Mouse (Mus musculus) neural tube, embryonic 15.5 days (tissue): ENCODE results near the gene Adamts16. TPM values are rescaled to one million over a fixed set of nuclear protein-coding genes. Genes with fewer than 3 reads are reported as not detected.
"Not testable (repeated sequence)": the region's sequence is repeated elsewhere in the genome, so short reads cannot be mapped to it uniquely, and the experiment has no call there.

Experiments used
- ATAC-seq: fragments of 200-750 bp; cut with Nextera tagmentation; 2 replicates; pipeline ENCODE4 v1.8.0; 2017; ENCODE audit warnings: mild to moderate bottlenecking, moderate TSS enrichment, moderate library complexity; ENCODE audit not compliant: low FRiP score
- H3K27ac ChIP-seq: fragments of 300-500 bp; sonication (generic); replicated peaks from 2 replicates; pipeline ENCODE4 v1.5.1; 2015; ENCODE audit warnings: mild to moderate bottlenecking, inconsistent platforms
- H3K27me3 ChIP-seq: fragments of 300-500 bp; sonication (generic); replicated peaks from 2 replicates; pipeline ENCODE4 v1.6.1; 2015; ENCODE audit warnings: inconsistent platforms
- H3K36me3 ChIP-seq: fragments of 300-500 bp; sonication (generic); 2 replicates; pipeline ENCODE4 v1.6.1; 2015; ENCODE audit warnings: inconsistent platforms
- H3K4me1 ChIP-seq: fragments of 300-500 bp; sonication (generic); 2 replicates; pipeline ENCODE4 v1.6.1; 2015; ENCODE audit warnings: inconsistent platforms
- H3K4me2 ChIP-seq: fragments of 300-500 bp; sonication (generic); 2 replicates; pipeline ENCODE4 v1.6.1; 2015; ENCODE audit warnings: inconsistent platforms, mild to moderate bottlenecking, moderate library complexity
- H3K4me3 ChIP-seq: fragments of 300-500 bp; sonication (generic); replicated peaks from 2 replicates; pipeline ENCODE4 v1.5.1; 2015; ENCODE audit warnings: mild to moderate bottlenecking, inconsistent platforms
- H3K9ac ChIP-seq: fragments of 300-500 bp; sonication (generic); replicated peaks from 2 replicates; pipeline ENCODE4 v1.6.1; 2015; ENCODE audit warnings: mild to moderate bottlenecking, inconsistent platforms
- H3K9me3 ChIP-seq: fragments of 300-500 bp; sonication (generic); replicated peaks from 2 replicates; pipeline ENCODE4 v1.6.1; 2016; ENCODE audit warnings: inconsistent platforms
- WGBS: fragments of 180-500 bp; shearing (Covaris S2); methylation state at CpG from one replicate; pipeline ENCODE4 v1.1.7; 2015; ENCODE audit warnings: mixed read lengths; 5-methylcytosine and 5-hydroxymethylcytosine counted together
- polyA plus RNA-seq: library from polyadenylated mRNA; unstranded; fragments of >200 nt; fragmentation: Nextera tagmentation; extraction: Ambion mirVana; gene quantifications from 2 replicates; pipeline ENCODE4 v1.2.1, GENCODE M21; 2015

The Adamts16 gene
- polyA plus RNA-seq = 6.3 and 7.0 TPM in 2 replicates

DNA sequence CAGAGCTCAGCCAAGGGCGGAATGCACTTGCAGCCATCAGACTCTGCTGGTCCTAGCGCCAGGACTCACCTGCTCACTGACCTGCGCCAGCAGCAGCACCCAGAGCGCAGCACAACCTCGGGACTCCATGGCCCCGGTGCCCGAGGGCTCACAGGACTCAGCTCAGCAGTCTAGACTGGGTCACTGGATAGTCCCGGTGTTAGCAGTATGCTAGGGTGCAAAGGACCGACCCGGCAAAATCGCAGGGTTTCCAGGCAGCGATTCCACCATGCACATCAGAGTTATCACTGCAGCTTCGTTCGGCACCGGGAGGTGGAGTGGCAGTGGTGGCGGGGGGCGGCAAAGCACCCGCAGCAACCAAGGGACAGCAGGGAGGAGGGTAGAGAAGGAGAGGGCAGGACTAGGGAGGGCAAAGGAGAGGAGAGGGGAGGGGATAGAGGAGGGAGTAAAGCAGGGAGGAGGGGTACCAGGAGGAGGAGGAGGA is at the start of gene Adamts16:
Gene Adamts16 (minus strand): TSS at position 391 of the 484 bp plus-strand sequence.
- H3K27me3 ChIP-seq = peaks cover 21% of the 10 kb centered on the region
- H3K9me3 ChIP-seq = no peaks in the 10 kb centered on the region
- WGBS = 2% methylated on average over 18 of the region's 18 CpGs
- peak; percentile 77 for ATAC-seq
- peak within 1 kb of the TSS; percentile 51 for H3K4me3 ChIP-seq
- peak within 1 kb of the TSS; percentile 86 for H3K4me2 ChIP-seq
- peak within 1 kb of the TSS; percentile 66 for H3K27ac ChIP-seq
- H3K4me1 ChIP-seq = peaks cover 30% of the 10 kb centered on the region; the same call in 1 of the 2 replicates
- H3K36me3 ChIP-seq = no peaks in the 10 kb centered on the region
- peak within 1 kb of the TSS; percentile 61 for H3K9ac ChIP-seq

GRCm38 (mm10) chr13:70887136-70887535 is 45.5 kb upstream of the Adamts16 start:
- Histone ChIP-seq H3K4me3 (no peak overlapping the region), H3K4me1 (peaks cover 6% of the 10 kb centered on the region; the same call in 1 of the 2 replicates), H3K27me3 (no peaks in the 10 kb centered on the region), H3K9me3 (no peaks in the 10 kb centered on the region), H3K9ac (no peak overlapping the region), H3K27ac (no peak overlapping the region), H3K4me2 (no peak overlapping the region), H3K36me3 (no peaks in the 10 kb centered on the region)
- WGBS = 94% methylated on average over 1 of the region's 1 CpGs
- no peak for ATAC-seq

GRCm38 (mm10) chr13:70885006-70885405 is 43.4 kb upstream of the Adamts16 start:
- no peak overlapping the region for H3K27ac ChIP-seq
- no peak for ATAC-seq

GRCm38 (mm10) chr13:70883891-70884890 is 42.6 kb upstream of the Adamts16 start:
- ATAC-seq = peak; percentile 72
- Histone ChIP-seq H3K27ac (peak overlapping the region; percentile 63; the same call in 1 of the 2 replicates), H3K27me3 (no peaks in the 10 kb centered on the region), H3K4me2 (no peak overlapping the region), H3K4me3 (no peak overlapping the region), H3K4me1 (peaks cover 6% of the 10 kb centered on the region; the same call in 1 of the 2 replicates), H3K9ac (no peak overlapping the region), H3K36me3 (no peaks in the 10 kb centered on the region), H3K9me3 (no peaks in the 10 kb centered on the region)
- 49% methylated on average over 12 of the region's 12 CpGs for WGBS

More at GRCm38 (mm10) chr13:70885006-70885405, 43.4 kb upstream of the Adamts16 start:
- H3K36me3 ChIP-seq = no peaks in the 10 kb centered on the region
- no peaks in the 10 kb centered on the region for H3K9me3 ChIP-seq
- H3K9ac ChIP-seq = no peak overlapping the region
- H3K4me3 ChIP-seq = no peak overlapping the region
- peaks cover 6% of the 10 kb centered on the region; the same call in 1 of the 2 replicates for H3K4me1 ChIP-seq
- H3K27me3 ChIP-seq = no peaks in the 10 kb centered on the region
- 98% methylated on average over 2 of the region's 2 CpGs for WGBS
- H3K4me2 ChIP-seq = no peak overlapping the region

DNA sequence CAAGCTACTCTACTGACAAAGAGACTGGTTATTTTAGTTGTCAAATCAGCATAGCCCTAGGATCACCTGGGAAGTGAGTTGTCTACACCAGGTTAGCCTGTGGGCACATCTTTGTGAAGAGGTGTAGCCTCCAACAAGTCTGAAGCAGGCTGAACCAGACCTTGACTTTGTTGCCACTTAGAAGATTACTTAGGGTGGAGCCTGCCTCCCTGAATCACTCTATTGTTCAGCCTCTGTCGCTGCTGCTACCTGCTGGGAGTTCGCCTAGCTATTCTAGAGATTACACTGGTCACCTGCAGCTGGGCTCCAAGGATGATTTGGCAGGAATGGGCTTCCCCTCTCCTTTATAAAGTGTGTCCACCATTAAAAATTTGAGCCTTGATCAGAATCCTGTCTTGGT is 38.4 kb upstream of the Adamts16 start:
- not testable (repeated sequence) for ATAC-seq, H3K27ac ChIP-seq, H3K9ac ChIP-seq, H3K4me1 ChIP-seq, H3K4me3 ChIP-seq, H3K4me2 ChIP-seq, H3K9me3 ChIP-seq, H3K36me3 ChIP-seq, H3K27me3 ChIP-seq
- WGBS = 45% methylated on average over 2 of the region's 2 CpGs

- H3K4me2 ChIP-seq = no peak overlapping the region
- ATAC-seq = no peak
- no peaks in the 10 kb centered on the region for H3K36me3 ChIP-seq
- WGBS = 91% methylated on average over 1 of the region's 1 CpGs
- no peaks in the 10 kb centered on the region for H3K27me3 ChIP-seq
- H3K27ac ChIP-seq = no peak overlapping the region
- no peak overlapping the region for H3K4me3 ChIP-seq
- no peaks in the 10 kb centered on the region for H3K9me3 ChIP-seq
- no peaks in the 10 kb centered on the region for H3K4me1 ChIP-seq
- H3K9ac ChIP-seq = no peak overlapping the region
Observed at GRCm38 (mm10) chr13:70877550-70877913, 35.9 kb upstream of the Adamts16 start.

DNA sequence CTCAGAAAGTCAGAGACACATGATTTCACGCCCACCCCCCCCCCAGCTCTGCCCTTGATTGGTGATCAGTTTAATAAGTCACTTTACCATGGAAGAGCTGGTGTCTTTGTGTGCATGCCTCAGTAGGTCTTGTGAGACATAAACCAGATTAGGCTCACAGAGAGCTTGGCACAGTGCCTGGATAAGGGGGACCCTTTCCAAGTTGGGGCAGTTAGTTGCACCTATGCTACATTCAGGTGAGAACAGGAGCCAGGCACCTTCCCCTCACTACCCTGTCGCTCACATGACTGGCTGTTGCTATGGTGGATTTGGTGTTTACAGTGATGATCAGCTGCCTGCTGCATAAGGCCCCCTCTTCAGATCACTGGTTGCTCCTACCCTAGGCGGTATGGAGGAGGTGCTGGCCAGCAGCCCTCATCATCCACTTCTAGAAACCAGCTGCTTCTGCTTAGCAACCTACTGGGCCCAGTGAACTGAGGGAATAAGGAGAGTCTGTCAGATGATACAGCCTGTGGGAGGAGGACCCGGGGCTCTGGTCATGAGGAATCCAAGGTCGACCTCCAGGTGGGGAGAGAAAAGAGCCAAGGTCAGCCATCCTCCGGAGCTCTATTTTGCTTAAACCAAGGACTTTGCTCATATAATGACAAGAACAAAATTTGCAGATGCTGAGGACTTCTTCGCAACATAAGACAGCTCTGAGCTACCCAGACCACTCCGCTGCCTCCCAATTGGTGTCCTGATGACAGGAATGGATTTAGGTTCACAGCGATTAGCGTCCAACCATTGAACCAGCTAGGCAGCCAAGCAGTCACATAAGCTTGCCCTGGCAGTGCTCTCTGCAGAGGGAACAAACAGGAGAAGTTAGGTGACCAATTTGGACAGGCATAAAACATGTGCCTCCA is 35.3 kb upstream of the Adamts16 start:
- Histone ChIP-seq H3K27me3 (no peaks in the 10 kb centered on the region), H3K9ac (no peak overlapping the region), H3K4me1 (no peaks in the 10 kb centered on the region), H3K4me2 (no peak overlapping the region), H3K9me3 (no peaks in the 10 kb centered on the region), H3K27ac (no peak overlapping the region), H3K4me3 (no peak overlapping the region), H3K36me3 (no peaks in the 10 kb centered on the region)
- no peak for ATAC-seq
- WGBS = 90% methylated on average over 10 of the region's 10 CpGs

DNA sequence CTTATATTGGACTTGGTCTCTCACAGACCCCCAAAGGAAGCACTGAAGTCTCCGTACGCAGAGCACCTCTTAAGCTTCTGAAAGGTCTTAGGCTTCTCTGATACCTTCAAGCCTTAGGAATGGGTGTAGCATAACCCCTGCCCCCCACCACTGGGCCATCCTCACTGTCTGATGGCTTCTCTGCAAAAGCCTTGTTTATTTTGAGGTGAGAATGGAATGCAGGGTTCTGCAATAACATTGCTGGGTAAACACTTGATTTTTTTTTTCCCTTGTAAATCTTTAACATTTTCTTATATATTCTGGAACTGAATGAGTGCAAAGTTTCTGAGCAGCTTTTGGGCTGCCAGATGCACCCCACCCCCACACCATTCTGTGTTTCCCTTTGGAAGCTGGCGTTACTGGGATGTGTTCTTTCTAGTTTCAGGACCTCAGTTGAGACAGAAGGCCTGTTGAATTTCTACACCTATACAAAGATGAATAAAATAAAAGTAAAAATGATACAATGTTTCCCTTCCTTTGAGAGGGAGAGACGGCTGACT is 33.9 kb upstream of the Adamts16 start:
- H3K27me3 ChIP-seq = no peaks in the 10 kb centered on the region
- no peak overlapping the region for H3K27ac ChIP-seq
- H3K9ac ChIP-seq = no peak overlapping the region
- H3K4me2 ChIP-seq = no peak overlapping the region
- WGBS = 96% methylated on average over 4 of the region's 4 CpGs
- H3K36me3 ChIP-seq = no peaks in the 10 kb centered on the region
- H3K4me3 ChIP-seq = no peak overlapping the region
- ATAC-seq = no peak
- 0 out of 2 replicates have a peak, but pooled peaks cover 3% of the 10 kb centered on the region for H3K4me1 ChIP-seq
- H3K9me3 ChIP-seq = no peaks in the 10 kb centered on the region

GRCm38 (mm10) chr13:70874741-70875140 is 33.1 kb upstream of the Adamts16 start:
- Histone ChIP-seq H3K9me3 (no peaks in the 10 kb centered on the region), H3K36me3 (no peaks in the 10 kb centered on the region), H3K9ac (no peak overlapping the region), H3K4me3 (no peak overlapping the region), H3K4me1 (0 out of 2 replicates have a peak, but pooled peaks cover 3% of the 10 kb centered on the region), H3K27ac (no peak overlapping the region), H3K27me3 (no peaks in the 10 kb centered on the region), H3K4me2 (no peak overlapping the region)
- ATAC-seq = no peak

DNA sequence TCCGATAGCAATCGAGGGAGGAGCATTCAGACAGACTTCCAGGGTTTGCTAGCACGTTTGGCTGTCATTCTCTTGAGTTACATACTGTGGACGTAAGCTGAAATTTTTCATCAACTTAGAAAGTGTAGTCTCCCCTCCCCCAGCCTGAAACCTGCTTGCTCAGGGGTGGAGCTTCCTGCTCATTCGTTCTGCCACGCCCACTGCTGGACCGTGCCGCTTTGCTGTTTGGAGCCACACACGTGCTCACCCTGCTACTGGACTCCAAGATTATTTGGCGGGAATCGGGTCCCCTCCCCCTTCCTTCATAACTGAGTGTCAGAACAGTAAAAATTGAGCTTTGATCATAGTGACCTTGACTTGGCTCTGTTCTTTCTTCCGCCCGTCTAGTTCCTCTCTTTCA is 32.2 kb upstream of the Adamts16 start:
- H3K4me3 ChIP-seq, H3K27me3 ChIP-seq, H3K36me3 ChIP-seq, H3K4me1 ChIP-seq, H3K4me2 ChIP-seq, H3K9me3 ChIP-seq, H3K9ac ChIP-seq, H3K27ac ChIP-seq, ATAC-seq: not testable (repeated sequence)
- 78% methylated on average over 13 of the region's 13 CpGs for WGBS

DNA sequence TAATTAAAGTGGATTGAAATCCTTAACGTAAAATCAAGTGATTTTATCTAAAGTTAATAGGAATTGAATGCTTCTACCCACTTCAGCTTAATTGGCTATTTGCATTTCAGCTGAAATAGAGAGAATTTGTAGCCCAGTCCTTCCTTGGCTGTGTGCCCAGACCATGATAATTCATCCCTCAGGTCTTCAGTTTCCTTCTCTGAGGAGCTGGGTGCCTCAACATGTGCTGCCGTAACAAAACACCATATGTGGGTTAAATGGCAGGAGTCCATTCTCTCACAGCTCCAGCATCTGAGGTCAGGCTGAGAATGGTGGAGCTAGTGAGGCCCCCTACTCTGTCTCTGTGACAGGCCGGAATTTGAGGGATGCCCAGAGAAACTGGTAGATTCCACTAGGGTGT is 29.4 kb upstream of the Adamts16 start:
- Histone ChIP-seq H3K9ac (no peak overlapping the region), H3K27me3 (no peaks in the 10 kb centered on the region), H3K4me2 (no peak overlapping the region), H3K4me3 (no peak overlapping the region), H3K27ac (no peak overlapping the region), H3K9me3 (no peaks in the 10 kb centered on the region), H3K36me3 (no peaks in the 10 kb centered on the region), H3K4me1 (0 out of 2 replicates have a peak, but pooled peaks cover 3% of the 10 kb centered on the region)
- 32% methylated on average over 3 of the region's 3 CpGs for WGBS
- no peak for ATAC-seq
